Mouse (Mus musculus): Measurements from ENCODE around the gene Pik3r2.

DNA sequence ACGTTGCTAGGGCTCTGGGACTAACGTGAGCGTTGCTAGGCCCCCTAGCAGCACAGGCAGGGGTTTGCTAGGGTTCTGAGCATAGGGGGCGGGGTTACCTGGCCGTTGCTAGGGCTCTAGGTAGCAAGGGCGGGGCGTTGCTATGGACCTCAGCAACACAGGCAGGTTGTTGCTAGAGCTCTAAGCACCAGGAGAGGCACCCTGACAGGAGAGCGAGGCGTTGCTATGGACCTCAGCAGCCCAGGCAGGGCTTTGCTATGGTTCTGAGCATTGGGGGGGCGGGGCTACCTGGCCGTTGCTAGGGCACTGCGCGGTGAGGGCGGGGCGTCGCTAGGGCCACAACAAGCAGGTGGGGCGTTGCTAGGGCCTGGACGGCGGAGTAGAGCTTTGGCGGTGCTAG lies 16.2 kb upstream of the Pik3r2 start:
- TF ChIP-seq POLR2A (IDR thresholded peaks at IDR 0.05; ENCODE audit: low read depth, low read length) (no peak), CTCF (IDR thresholded peaks at IDR 0.05; ENCODE audit: extremely low read depth, insufficient read depth, insufficient read length, insufficient replicate concordance) (no peak)

Data from spleen, adult 2 months (tissue).